Mouse (Mus musculus): ENCODE results near the gene Faap20. TPM values are rescaled to one million over a fixed set of nuclear protein-coding genes. Genes with fewer than 3 reads are reported as not detected.
A peak's percentile ranks its signal among the peaks of the same experiment; 100 is the strongest.

Gene Faap20
- polyA plus RNA-seq, 1 experiment = not detected

DNA sequence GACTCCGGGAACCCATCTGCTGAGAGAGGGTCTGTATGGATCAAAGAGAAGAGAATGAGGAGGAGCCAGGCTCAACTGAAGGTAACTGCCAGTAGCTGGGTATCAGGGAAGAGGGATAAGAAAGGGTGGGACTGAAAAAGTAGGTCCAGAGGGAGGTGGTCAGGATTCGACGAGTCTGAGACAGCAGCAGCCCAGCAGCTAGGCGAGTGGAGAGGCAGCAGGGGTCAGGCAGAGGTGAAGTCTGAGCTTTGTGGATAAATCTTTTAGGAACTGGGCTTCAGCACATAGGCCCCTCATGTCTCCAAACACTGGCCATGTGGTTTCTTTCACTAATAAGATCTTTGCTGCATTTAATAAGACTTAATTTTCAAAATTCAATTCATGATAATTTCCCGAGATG, 24.8 kb downstream of the Faap20 start:
- H3K4me3 ChIP-seq (ENCODE audit: insufficient read depth, low read depth, low read length) = no peak overlapping the region
- H3K4me1 ChIP-seq (ENCODE audit: control insufficient read depth, insufficient read depth, low read length) = peaks cover 16% of the 10 kb centered on the region
- no peak overlapping the region; the same call in 1 of the 2 replicates for H3K27ac ChIP-seq (ENCODE audit: insufficient read depth, low read depth, low read length)
- 68% methylated on average over 5 of the region's 5 CpGs for WGBS
- no peak for TF ChIP-seq POLR2A (IDR thresholded peaks at IDR 0.05; ENCODE audit: insufficient read depth, low read depth, low read length)
- TF ChIP-seq CTCF (IDR thresholded peaks at IDR 0.05; ENCODE audit: insufficient read depth, low read depth, low read length) = no peak

DNA sequence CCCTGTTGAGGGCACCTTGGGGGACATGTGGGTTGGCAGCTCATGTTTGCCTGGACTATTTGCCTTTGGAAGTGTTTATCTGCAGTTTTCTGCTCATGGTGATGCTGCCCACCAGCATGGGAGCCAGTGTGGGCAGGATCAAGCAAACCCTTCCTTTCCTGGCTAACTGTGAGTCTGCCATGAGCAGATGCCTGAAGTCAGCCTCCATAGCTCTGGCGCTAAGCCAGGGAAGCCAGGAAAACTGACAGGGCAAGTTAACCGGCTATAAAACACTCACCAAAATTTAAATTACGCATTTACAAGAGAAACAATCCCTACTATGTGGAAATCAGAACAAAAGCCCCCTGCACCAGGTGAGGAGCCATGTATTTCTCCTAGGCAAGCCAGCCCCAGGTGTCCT, 25.2 kb downstream of the Faap20 start:
- TF ChIP-seq POLR2A (IDR thresholded peaks at IDR 0.05; ENCODE audit: insufficient read depth, low read depth, low read length) (no peak), CTCF (IDR thresholded peaks at IDR 0.05; ENCODE audit: insufficient read depth, low read depth, low read length) (no peak)
- Histone ChIP-seq H3K27ac (ENCODE audit: insufficient read depth, low read depth, low read length) (no peak overlapping the region; the same call in 1 of the 2 replicates), H3K4me1 (ENCODE audit: control insufficient read depth, insufficient read depth, low read length) (peaks cover 17% of the 10 kb centered on the region), H3K4me3 (ENCODE audit: insufficient read depth, low read depth, low read length) (no peak overlapping the region)
- WGBS = 46% methylated on average over 3 of the region's 3 CpGs

DNA sequence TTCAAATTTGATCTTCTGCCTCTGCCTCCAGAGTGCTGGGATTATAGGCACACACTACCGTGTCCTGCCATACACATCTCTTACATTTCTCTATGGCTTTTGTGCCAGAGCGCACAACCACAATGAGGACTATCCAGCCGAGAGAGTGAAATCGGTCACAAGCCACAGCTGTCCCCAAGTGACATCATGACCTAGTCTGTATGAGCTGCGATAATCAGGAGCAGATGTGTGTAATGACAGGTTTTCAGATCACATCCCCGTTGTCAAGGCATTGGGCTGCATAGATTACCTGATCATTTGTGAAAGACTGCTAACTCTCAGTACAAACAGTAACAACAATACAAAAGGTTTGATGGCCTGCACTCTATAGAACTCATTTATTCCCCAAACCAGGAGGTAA, 28.4 kb downstream of the Faap20 start:
- peaks cover 38% of the 10 kb centered on the region for H3K4me1 ChIP-seq (ENCODE audit: control insufficient read depth, insufficient read depth, low read length)
- 60% methylated on average over 6 of the region's 6 CpGs for WGBS
- no peak overlapping the region for H3K27ac ChIP-seq (ENCODE audit: insufficient read depth, low read depth, low read length)
- no peak overlapping the region for H3K4me3 ChIP-seq (ENCODE audit: insufficient read depth, low read depth, low read length)
- TF ChIP-seq POLR2A (IDR thresholded peaks at IDR 0.05; ENCODE audit: insufficient read depth, low read depth, low read length) (no peak), CTCF (IDR thresholded peaks at IDR 0.05; ENCODE audit: insufficient read depth, low read depth, low read length) (no peak)

DNA sequence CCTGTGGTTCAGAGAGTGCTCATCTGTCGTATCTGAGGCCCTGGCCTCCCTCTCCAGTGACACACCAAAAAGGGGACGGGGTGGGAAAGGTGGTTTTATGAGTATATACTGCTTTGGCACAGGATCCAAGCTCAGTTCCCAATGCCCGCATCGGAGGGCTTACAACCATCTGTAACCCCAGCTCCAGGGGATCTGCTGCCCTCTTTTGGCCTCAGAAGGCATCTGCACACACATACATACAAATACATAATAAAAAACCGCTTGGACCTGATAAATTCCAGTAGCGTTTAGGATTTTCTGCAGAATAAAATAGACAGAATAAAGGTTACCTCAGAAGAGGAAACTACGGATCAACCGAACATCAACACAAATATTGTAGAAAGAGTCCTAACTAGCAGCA, 29.5 kb downstream of the Faap20 start:
- peaks cover 47% of the 10 kb centered on the region for H3K4me1 ChIP-seq (ENCODE audit: control insufficient read depth, insufficient read depth, low read length)
- WGBS = 86% methylated on average over 8 of the region's 8 CpGs
- H3K27ac ChIP-seq (ENCODE audit: insufficient read depth, low read depth, low read length) = no peak overlapping the region
- no peak overlapping the region for H3K4me3 ChIP-seq (ENCODE audit: insufficient read depth, low read depth, low read length)
- TF ChIP-seq CTCF (IDR thresholded peaks at IDR 0.05; ENCODE audit: insufficient read depth, low read depth, low read length) = no peak
- no peak for TF ChIP-seq POLR2A (IDR thresholded peaks at IDR 0.05; ENCODE audit: insufficient read depth, low read depth, low read length)

DNA sequence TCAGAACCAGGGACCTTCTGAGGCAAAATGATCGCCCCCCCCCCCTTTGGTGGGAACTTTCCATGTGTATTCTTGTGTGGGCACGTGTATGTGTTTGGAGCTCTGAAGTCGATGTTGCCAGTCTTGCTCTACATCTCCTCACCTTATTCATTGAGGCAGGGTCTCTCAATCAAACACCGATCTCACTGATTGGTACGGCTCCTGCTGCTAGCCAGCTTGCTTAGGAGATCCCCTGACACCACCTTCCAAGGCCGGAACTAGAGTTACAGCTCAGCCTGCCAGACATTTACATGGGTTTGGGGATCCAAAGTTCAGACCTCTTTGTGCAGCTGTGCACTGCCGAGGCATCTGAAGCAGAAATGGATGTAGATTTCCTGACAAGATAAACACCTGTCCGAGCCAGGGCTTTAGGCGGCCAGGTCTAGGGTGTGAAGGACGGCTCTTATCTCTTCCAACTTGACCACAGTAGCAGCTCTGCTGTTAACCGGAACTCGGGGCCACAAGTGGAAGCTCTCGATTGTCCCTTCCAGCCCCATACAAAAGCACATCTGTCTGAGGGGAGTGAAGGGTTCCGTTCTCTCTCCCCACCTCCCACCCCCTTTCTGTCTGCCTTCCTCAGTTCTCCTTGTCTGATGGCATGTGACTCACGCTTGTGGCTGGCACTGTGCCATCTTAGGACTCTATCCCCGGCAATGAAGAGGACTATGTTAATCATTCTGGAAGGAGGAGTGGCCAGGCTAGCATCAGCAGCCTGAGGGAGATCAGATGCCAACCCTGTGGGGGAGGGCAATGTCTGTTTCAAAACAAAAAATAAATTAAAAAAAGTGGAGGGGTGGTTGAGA, 30.5 kb downstream of the Faap20 start:
- no peak overlapping the region for H3K4me3 ChIP-seq (ENCODE audit: insufficient read depth, low read depth, low read length)
- H3K27ac ChIP-seq (ENCODE audit: insufficient read depth, low read depth, low read length) = no peak overlapping the region
- peaks cover 49% of the 10 kb centered on the region for H3K4me1 ChIP-seq (ENCODE audit: control insufficient read depth, insufficient read depth, low read length)
- TF ChIP-seq CTCF (IDR thresholded peaks at IDR 0.05; ENCODE audit: insufficient read depth, low read depth, low read length) = no peak
- TF ChIP-seq POLR2A (IDR thresholded peaks at IDR 0.05; ENCODE audit: insufficient read depth, low read depth, low read length) = no peak
- 49% methylated on average over 16 of the region's 16 CpGs for WGBS

DNA sequence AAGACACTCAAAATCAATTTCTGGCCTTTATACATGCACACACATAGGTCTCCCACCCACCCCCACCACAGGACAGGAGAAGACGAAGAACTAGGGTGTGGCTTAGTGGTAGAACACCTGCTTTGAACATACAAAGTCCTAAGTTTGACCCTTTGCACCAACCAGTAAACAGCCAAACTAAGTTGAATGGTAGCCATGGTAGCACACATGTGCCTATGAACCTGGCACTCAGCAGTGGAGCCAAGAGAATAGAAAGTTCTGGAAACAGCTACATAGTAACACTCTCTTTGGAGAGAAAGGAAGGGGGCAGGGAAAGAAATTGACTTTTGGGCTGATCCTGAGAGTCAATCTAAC, 31.1 kb downstream of the Faap20 start:
- 66% methylated on average over 1 of the region's 1 CpGs for WGBS
- no peak for TF ChIP-seq POLR2A (IDR thresholded peaks at IDR 0.05; ENCODE audit: insufficient read depth, low read depth, low read length)
- no peak for TF ChIP-seq CTCF (IDR thresholded peaks at IDR 0.05; ENCODE audit: insufficient read depth, low read depth, low read length)
- no peak overlapping the region for H3K4me3 ChIP-seq (ENCODE audit: insufficient read depth, low read depth, low read length)
- peaks cover 49% of the 10 kb centered on the region for H3K4me1 ChIP-seq (ENCODE audit: control insufficient read depth, insufficient read depth, low read length)
- H3K27ac ChIP-seq (ENCODE audit: insufficient read depth, low read depth, low read length) = peak overlapping the region; percentile 9; the same call in 1 of the 2 replicates

DNA sequence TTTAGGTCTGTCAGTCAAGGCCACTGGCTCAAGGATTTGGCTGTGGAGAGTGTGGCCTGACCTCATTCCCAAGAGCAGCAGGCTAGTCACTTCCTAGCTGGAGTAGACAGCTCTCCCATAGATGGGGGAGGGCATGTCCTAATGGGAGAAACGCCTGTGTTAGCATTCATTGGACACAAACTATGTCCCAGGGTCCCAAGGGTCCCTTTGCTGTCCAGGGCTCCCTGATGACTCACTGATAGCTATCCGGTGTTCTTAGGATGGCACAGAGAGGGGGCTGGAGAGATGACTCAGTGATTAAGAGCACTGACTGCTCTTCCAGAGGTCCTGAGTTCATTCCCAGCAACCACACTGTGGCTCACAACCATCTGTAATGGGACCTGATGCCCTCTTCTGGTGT, 31.6 kb downstream of the Faap20 start:
- Histone ChIP-seq H3K4me3 (ENCODE audit: insufficient read depth, low read depth, low read length) (no peak overlapping the region), H3K4me1 (ENCODE audit: control insufficient read depth, insufficient read depth, low read length) (peaks cover 49% of the 10 kb centered on the region), H3K27ac (ENCODE audit: insufficient read depth, low read depth, low read length) (peak overlapping the region; percentile 9; the same call in 1 of the 2 replicates)
- 62% methylated on average over 2 of the region's 2 CpGs for WGBS
- TF ChIP-seq CTCF (IDR thresholded peaks at IDR 0.05; ENCODE audit: insufficient read depth, low read depth, low read length) (no peak), POLR2A (IDR thresholded peaks at IDR 0.05; ENCODE audit: insufficient read depth, low read depth, low read length) (no peak)

DNA sequence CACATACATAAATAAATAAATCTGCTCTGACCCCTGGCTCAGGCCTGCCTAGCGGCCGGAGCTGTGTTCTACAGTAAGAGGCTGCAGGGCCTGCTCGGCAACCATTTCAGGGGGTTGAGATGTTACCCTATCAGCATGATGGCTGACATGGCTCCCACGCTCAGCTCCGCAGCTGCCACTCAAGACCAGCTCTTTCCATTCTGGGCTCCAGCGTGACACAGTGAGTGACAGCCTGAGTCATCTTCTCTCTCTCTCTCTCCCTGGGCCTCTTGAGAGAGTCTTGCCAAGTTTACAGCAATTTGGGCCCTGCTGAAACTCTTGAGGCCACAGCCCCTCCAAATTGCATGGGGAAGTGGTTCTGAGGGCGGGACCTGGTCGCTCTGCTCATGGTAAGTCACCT, 32.0 kb downstream of the Faap20 start:
- WGBS = 88% methylated on average over 8 of the region's 8 CpGs
- H3K4me1 ChIP-seq (ENCODE audit: control insufficient read depth, insufficient read depth, low read length) = peaks cover 48% of the 10 kb centered on the region
- no peak overlapping the region for H3K4me3 ChIP-seq (ENCODE audit: insufficient read depth, low read depth, low read length)
- TF ChIP-seq POLR2A (IDR thresholded peaks at IDR 0.05; ENCODE audit: insufficient read depth, low read depth, low read length) = no peak
- H3K27ac ChIP-seq (ENCODE audit: insufficient read depth, low read depth, low read length) = peak overlapping the region; percentile 9; the same call in 1 of the 2 replicates

DNA sequence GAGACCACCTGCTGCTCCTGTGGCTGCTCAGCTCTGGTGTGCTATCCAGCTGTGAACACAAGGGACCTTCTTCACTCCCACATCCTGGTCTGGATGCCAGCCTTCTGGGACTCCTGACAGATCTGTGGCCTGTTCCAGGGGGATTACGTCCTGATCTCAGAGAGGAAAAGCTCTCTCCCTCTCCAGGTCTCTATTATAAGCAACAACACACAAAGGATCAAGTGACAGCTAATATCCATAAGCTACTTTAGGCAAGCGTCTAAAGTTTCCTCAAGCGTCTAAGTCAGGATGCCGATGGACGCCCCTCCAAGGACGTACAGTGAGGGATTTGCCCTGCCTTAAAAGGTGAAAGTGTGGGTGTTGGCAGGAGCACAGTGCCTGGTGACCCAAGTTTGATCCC, 32.6 kb downstream of the Faap20 start:
- TF ChIP-seq POLR2A (IDR thresholded peaks at IDR 0.05; ENCODE audit: insufficient read depth, low read depth, low read length) (no peak), CTCF (IDR thresholded peaks at IDR 0.05; ENCODE audit: insufficient read depth, low read depth, low read length) (no peak)
- no peak overlapping the region for H3K4me3 ChIP-seq (ENCODE audit: insufficient read depth, low read depth, low read length)
- no peak overlapping the region for H3K27ac ChIP-seq (ENCODE audit: insufficient read depth, low read depth, low read length)
- H3K4me1 ChIP-seq (ENCODE audit: control insufficient read depth, insufficient read depth, low read length) = peaks cover 47% of the 10 kb centered on the region
- WGBS = 58% methylated on average over 6 of the region's 6 CpGs

Data from olfactory bulb, adult 2 months (tissue).